ENCODE assay signal across 13 mouse cellular contexts in the genomic region with DNA sequence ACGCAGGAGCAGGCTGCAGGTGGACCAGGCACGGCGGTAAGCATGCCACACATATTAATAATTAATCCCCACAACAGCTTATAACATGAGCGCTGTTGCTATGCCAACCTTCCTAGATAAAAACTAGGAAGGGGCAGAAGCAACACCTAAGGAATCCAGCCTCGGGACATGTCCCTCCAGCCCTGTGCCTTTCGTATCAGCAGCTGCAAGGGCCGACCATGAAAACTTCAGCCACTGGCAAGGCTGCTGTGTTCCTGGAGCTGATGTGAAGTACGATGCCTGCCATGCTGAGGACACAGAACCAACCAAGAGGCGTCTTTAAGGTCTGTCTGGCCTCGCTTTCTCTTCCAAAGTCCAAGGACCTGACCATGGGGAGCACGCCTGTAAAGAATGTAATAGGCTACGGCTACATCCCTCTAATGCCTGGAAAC. TPM values are rescaled to one million over a fixed set of nuclear protein-coding genes. Genes with fewer than 3 reads are reported as not detected.
DNase-seq lines count a peak whose midpoint lies in the region; ATAC-seq and TF ChIP-seq lines count a peak whose summit lies in the region.
"Had no signal": no experiment of that assay in that cellular context is flagged by ENCODE, and none has a peak within 500 bp of the region (broad histone marks: within the 10 kb centered on the region; RNA-seq: fewer than 3 reads in every experiment).

No protein-coding gene starts in this region.

- H3K4me3 ChIP-seq in layer of hippocampus, adult 2 months = peak overlapping the region; percentile 23; the same call in 1 of the 2 replicates
- no peak overlapping the region for H3K4me3 ChIP-seq in neural tube, embryonic 12.5 days

- no peaks in the 10 kb centered on the region for H3K27me3 ChIP-seq in neural tube, embryonic 12.5 days (replicated peaks)
- H3K27me3 ChIP-seq: Patski had no signal

- H3K9ac ChIP-seq in neural tube, embryonic 12.5 days = no peak overlapping the region

- no peak for DNase-seq in layer of hippocampus, adult 2 months (ENCODE audit: low spot score in 2 of 2)
- no peak for DNase-seq in layer of hippocampus, adult 11-12 months (ENCODE audit: low spot score)
- no peak for DNase-seq in neural tube, embryonic 10.5 days (ENCODE audit: extremely low spot score, low spot score)
- DNase-seq in kidney, postnatal 25 days = peak; percentile 33 to 56
- DNase-seq in adrenal gland, postnatal 14 days = no peak
- DNase-seq in natural killer cell, adult 2 months (ENCODE audit: low spot score in 2 of 2) = no peak
- DNase-seq in right cerebral cortex, adult 18-20 months = no peak
- DNase-seq: B cell, adult 2 months; cerebellum, postnatal 25 days; gastrocnemius, postnatal 14 days; heart, postnatal 10 days had no signal

- no peak for ATAC-seq in neural tube, embryonic 12.5 days (ENCODE audit: low FRiP score, low read depth)
- ATAC-seq: Patski had no signal

- H3K27ac ChIP-seq in layer of hippocampus, adult 2 months = no peak overlapping the region
- H3K27ac ChIP-seq in neural tube, embryonic 12.5 days = no peak overlapping the region

- H3K36me3 ChIP-seq in neural tube, embryonic 12.5 days = peaks cover 14% of the 10 kb centered on the region

- no peak for TF ChIP-seq CTCF in layer of hippocampus, adult 2 months (conservative IDR thresholded peaks at IDR 0.05)

- peaks cover 23% of the 10 kb centered on the region for H3K4me1 ChIP-seq in neural tube, embryonic 12.5 days

- 91% methylated on average over 12 of the region's 12 CpGs for WGBS in neural tube, embryonic 12.5 days

- H3K9me3 ChIP-seq in neural tube, embryonic 12.5 days = no peaks in the 10 kb centered on the region

- H3K4me2 ChIP-seq in neural tube, embryonic 12.5 days (replicated peaks) = peak overlapping the region; percentile 78; the same call in 1 of the 2 replicates

RNA-seq across cellular contexts. Expression of a gene that starts 14.1 kb away (rescaled TPM):
- total RNA-seq in layer of hippocampus, adult 2 months (2021) = 1 to 10 TPM; 2.2 to 2.8 TPM
- polyA plus RNA-seq in neural tube, embryonic 12.5 days (2016; fragmentation: Nextera tagmentation; extraction: Ambion mirVana) = 2.8 and 4.7 TPM in 2 replicates
- 4.3 and 8.1 TPM in 2 replicates for total RNA-seq in adrenal gland, postnatal 14 days (2021)

RNA-seq across cellular contexts. Expression of a gene that starts 14.3 kb away (rescaled TPM):
- 10 to 100 TPM; 38.9 to 41.1 TPM for total RNA-seq in layer of hippocampus, adult 2 months (2021)
- 289 and 292 TPM in 2 replicates for polyA plus RNA-seq in neural tube, embryonic 12.5 days (2016; fragmentation: Nextera tagmentation; extraction: Ambion mirVana)
- 311 and 324 TPM in 2 replicates for total RNA-seq in adrenal gland, postnatal 14 days (2021)

Comparison
In these comparisons a context has a peak if more than half of its experiments do, and no peak if none do; other contexts are left out.
1. DNase-seq: peak in kidney, postnatal 25 days (2 of 2); none in layer of hippocampus, adult 2 months (0 of 2), layer of hippocampus, adult 11-12 months (single experiment), neural tube, embryonic 10.5 days (single experiment), adrenal gland, postnatal 14 days (single experiment), natural killer cell, adult 2 months (0 of 2) and right cerebral cortex, adult 18-20 months (single experiment).